Comparison of ENCODE assay signal across 8 mouse cellular contexts in genomic region chr8:107503354-107503753, GRCm38 (mm10).
A peak's percentile ranks its signal among the peaks of the same experiment; 100 is the strongest.
DNase-seq lines count a peak whose midpoint lies in the region; ATAC-seq and TF ChIP-seq lines count a peak whose summit lies in the region.

No protein-coding gene starts in this region.

- DNase-seq in lung, postnatal 0 days (ENCODE audit: low spot score) = no peak
- DNase-seq in lung, postnatal 10 days = no peak
- DNase-seq in forelimb bud, embryonic 11.5 days (ENCODE audit: low read depth, low spot score) = peak; percentile 46
- DNase-seq in layer of hippocampus, adult 11-12 months (ENCODE audit: low spot score) = no peak
- no peak for DNase-seq in frontal cortex, postnatal 25 days (ENCODE audit: low spot score in 2 of 2)
- DNase-seq in left cerebral cortex, adult 18-20 months (ENCODE audit: low spot score in 2 of 2) = no peak

- no peaks in the 10 kb centered on the region for H3K9me3 ChIP-seq in lung, postnatal 0 days (ENCODE audit: low read length)
- H3K9me3 ChIP-seq in limb, embryonic 12.5 days = no peaks in the 10 kb centered on the region

- WGBS in lung, postnatal 0 days = 7% methylated on average over 6 of the region's 6 CpGs
- WGBS in limb, embryonic 12.5 days = 8% methylated on average over 6 of the region's 6 CpGs
- 6% methylated on average over 6 of the region's 6 CpGs for WGBS in small intestine, adult 2 months

- no peak overlapping the region for H3K4me2 ChIP-seq in lung, postnatal 0 days (replicated peaks; ENCODE audit: low read depth, low read length)
- no peak overlapping the region for H3K4me2 ChIP-seq in limb, embryonic 12.5 days

- no peak for TF ChIP-seq EP300 in lung, postnatal 0 days (IDR thresholded peaks at IDR 0.05)

- H3K36me3 ChIP-seq in lung, postnatal 0 days (ENCODE audit: insufficient read depth, low read length) = no peaks in the 10 kb centered on the region
- H3K36me3 ChIP-seq in limb, embryonic 12.5 days = peaks cover 21% of the 10 kb centered on the region; the same call in 1 of the 2 replicates
- peaks cover 18% of the 10 kb centered on the region for H3K36me3 ChIP-seq in small intestine, adult 2 months (ENCODE audit: control insufficient read depth, insufficient read depth, low read length)

- TF ChIP-seq POLR2A in small intestine, adult 2 months (IDR thresholded peaks at IDR 0.05; ENCODE audit: low read depth, low read length) = no peak

- H3K4me3 ChIP-seq in lung, postnatal 0 days (ENCODE audit: low read depth, low read length) = no peak overlapping the region
- H3K4me3 ChIP-seq in limb, embryonic 12.5 days (replicated peaks) = no peak overlapping the region
- no peak overlapping the region for H3K4me3 ChIP-seq in small intestine, adult 2 months (ENCODE audit: low read depth, low read length)

- ATAC-seq in lung, postnatal 0 days = peak; percentile 43
- peak; percentile 71; the same call in 1 of the 2 replicates for ATAC-seq in limb, embryonic 12.5 days (ENCODE audit: insufficient number of reproducible peaks, insufficient read depth, low FRiP score, low TSS enrichment, low read depth)

- H3K4me1 ChIP-seq in lung, postnatal 0 days (ENCODE audit: insufficient read depth, low read depth, low read length) = 0 out of 2 replicates have a peak, but pooled peaks cover 5% of the 10 kb centered on the region
- H3K4me1 ChIP-seq in limb, embryonic 12.5 days (replicated peaks) = peaks cover 34% of the 10 kb centered on the region
- peaks cover 12% of the 10 kb centered on the region; the same call in 1 of the 2 replicates for H3K4me1 ChIP-seq in small intestine, adult 2 months (ENCODE audit: control insufficient read depth, insufficient read depth, insufficient read length, low read length)

- no peaks in the 10 kb centered on the region for H3K27me3 ChIP-seq in lung, postnatal 0 days (replicated peaks; ENCODE audit: insufficient read depth, low read length)
- no peaks in the 10 kb centered on the region for H3K27me3 ChIP-seq in limb, embryonic 12.5 days
- H3K27me3 ChIP-seq in small intestine, adult 2 months (ENCODE audit: control insufficient read depth, insufficient read depth, low read length) = no peaks in the 10 kb centered on the region

- no peak overlapping the region for H3K9ac ChIP-seq in lung, postnatal 0 days (replicated peaks; ENCODE audit: low read depth)
- H3K9ac ChIP-seq in limb, embryonic 12.5 days (replicated peaks) = no peak overlapping the region

- peak overlapping the region; percentile 38; the same call in 1 of the 2 replicates for H3K27ac ChIP-seq in lung, postnatal 0 days (ENCODE audit: low read length)
- H3K27ac ChIP-seq in limb, embryonic 12.5 days = peak overlapping the region; percentile 76
- 0 out of 2 replicates have a peak overlapping the region, but pooled peaks have one; percentile 38 for H3K27ac ChIP-seq in small intestine, adult 2 months (ENCODE audit: insufficient read depth, low read depth, low read length)

- no peak for TF ChIP-seq CTCF in lung, postnatal 0 days (IDR thresholded peaks at IDR 0.05)
- no peak for TF ChIP-seq CTCF in small intestine, adult 2 months (IDR thresholded peaks at IDR 0.05; ENCODE audit: extremely low read depth, insufficient read length, insufficient replicate concordance, low read depth, low read length)
